Mouse (Mus musculus) midbrain, embryonic 16.5 days (tissue): Measurements from ENCODE around the gene Hist1h3b. TPM values are rescaled to one million over a fixed set of nuclear protein-coding genes. Genes with fewer than 3 reads are reported as not detected.
"Not testable (repeated sequence)": the region's sequence is repeated elsewhere in the genome, so short reads cannot be mapped to it uniquely, and the experiment has no call there.

Experiments used
- ATAC-seq: fragments of 200-750 bp; cut with Nextera tagmentation; 2 replicates; pipeline ENCODE4 v1.8.0; 2017; ENCODE audit warnings: moderate TSS enrichment
- H3K27ac ChIP-seq: fragments of 300-500 bp; sonication (generic); 2 replicates; pipeline ENCODE4 v1.5.1; 2014; ENCODE audit warnings: mild to moderate bottlenecking, low read length, mixed read lengths
- H3K27me3 ChIP-seq: fragments of 300-500 bp; sonication (generic); 2 replicates; pipeline ENCODE4 v1.6.1; 2014; ENCODE audit warnings: low read depth, low read length, mixed read lengths; ENCODE audit not compliant: control insufficient read depth, insufficient read depth
- H3K36me3 ChIP-seq: fragments of 300-500 bp; sonication (generic); 2 replicates; pipeline ENCODE4 v1.6.1; 2014; ENCODE audit warnings: mild to moderate bottlenecking, low read length, moderate library complexity, mixed read lengths; ENCODE audit not compliant: control insufficient read depth, insufficient read depth
- H3K4me1 ChIP-seq: fragments of 300-500 bp; sonication (generic); 2 replicates; pipeline ENCODE4 v1.6.1; 2014; ENCODE audit warnings: mild to moderate bottlenecking, low read length, mixed read lengths; ENCODE audit not compliant: control insufficient read depth, insufficient read depth
- H3K4me2 ChIP-seq: fragments of 300-500 bp; sonication (generic); 2 replicates; pipeline ENCODE4 v1.6.1; 2014; ENCODE audit warnings: mild to moderate bottlenecking, low read length, mixed read lengths
- H3K4me3 ChIP-seq: fragments of 300-500 bp; sonication (generic); 2 replicates; pipeline ENCODE4 v1.5.1; 2014; ENCODE audit warnings: low read depth, mild to moderate bottlenecking, low read length, moderate library complexity, mixed read lengths
- H3K9ac ChIP-seq: fragments of 300-500 bp; sonication (generic); 2 replicates; pipeline ENCODE4 v1.6.1; 2014; ENCODE audit warnings: low read depth, low read length, mixed read lengths
- H3K9me3 ChIP-seq: fragments of 300-500 bp; sonication (generic); replicated peaks from 2 replicates; pipeline ENCODE4 v1.6.1; 2014; ENCODE audit warnings: mild to moderate bottlenecking, low read length, mixed read lengths; ENCODE audit not compliant: control insufficient read depth, poor library complexity, severe bottlenecking
- WGBS: fragments of 180-500 bp; shearing (Covaris S2); extraction: QIAGEN DNeasy Blood & Tissue Kit; methylation state at CpG from one replicate; pipeline ENCODE4 v1.1.7; 2014; 5-methylcytosine and 5-hydroxymethylcytosine counted together
- polyA plus RNA-seq: library from polyadenylated mRNA; unstranded; fragments of >200 nt; fragmentation: Nextera tagmentation; extraction: Ambion mirVana; gene quantifications from 2 replicates; pipeline ENCODE4 v1.2.1, GENCODE M21; 2015

Hist1h3b gene
- polyA plus RNA-seq, 1 experiment from 2014 or later: 1.1 TPM

- H3K27ac ChIP-seq: peak overlapping the region; percentile 67
- H3K36me3 ChIP-seq: no peaks in the 10 kb centered on the region
- ATAC-seq: no peak
- WGBS: 33% methylated on average over 12 of the region's 12 CpGs
- no peaks in the 10 kb centered on the region for H3K9me3 ChIP-seq
- peak overlapping the region; percentile 64 for H3K9ac ChIP-seq
- peaks cover 25% of the 10 kb centered on the region for H3K4me1 ChIP-seq
- peak overlapping the region; percentile 82 for H3K4me2 ChIP-seq
- peak overlapping the region; percentile 49 for H3K4me3 ChIP-seq
- H3K27me3 ChIP-seq: no peaks in the 10 kb centered on the region
Measured at GRCm38 (mm10) chr13:23764324-23765171, 12.5 kb downstream of the Hist1h3b start.

- H3K4me2 ChIP-seq: no peak overlapping the region
- no peak overlapping the region for H3K27ac ChIP-seq
- H3K4me3 ChIP-seq: no peak overlapping the region
- no peaks in the 10 kb centered on the region for H3K27me3 ChIP-seq
- peaks cover 21% of the 10 kb centered on the region for H3K4me1 ChIP-seq
- H3K9ac ChIP-seq: no peak overlapping the region
- 68% methylated on average over 1 of the region's 1 CpGs for WGBS
- H3K36me3 ChIP-seq: no peaks in the 10 kb centered on the region
- ATAC-seq: no peak
- no peaks in the 10 kb centered on the region for H3K9me3 ChIP-seq
Measured at GRCm38 (mm10) chr13:23765172-23765513, 13.1 kb downstream of the Hist1h3b start.

DNA sequence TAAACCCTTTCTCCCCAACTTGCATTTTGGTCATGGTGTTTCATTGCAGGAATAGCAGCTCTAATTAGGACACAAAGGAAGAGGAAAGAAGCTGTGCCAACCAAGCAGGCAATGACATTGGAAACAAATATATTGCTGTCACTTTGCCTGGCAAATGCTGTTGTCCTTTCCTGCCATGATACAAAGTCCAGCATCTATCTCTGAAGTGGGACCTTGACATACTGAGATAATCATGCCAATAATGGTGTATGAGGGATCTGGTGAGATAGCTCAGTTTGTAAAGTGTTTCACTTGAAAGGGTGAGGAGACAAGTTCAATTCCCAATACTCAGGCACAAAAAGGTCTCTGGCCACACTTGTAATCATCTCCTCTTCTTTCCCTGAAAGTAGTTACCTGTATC lies 14.7 kb downstream of the Hist1h3b start:
- Histone ChIP-seq H3K9me3 (no peaks in the 10 kb centered on the region), H3K36me3 (no peaks in the 10 kb centered on the region), H3K4me2 (no peak overlapping the region), H3K27ac (no peak overlapping the region), H3K27me3 (no peaks in the 10 kb centered on the region), H3K4me1 (peaks cover 18% of the 10 kb centered on the region), H3K9ac (no peak overlapping the region), H3K4me3 (no peak overlapping the region)
- no peak for ATAC-seq

- H3K4me3 ChIP-seq: no peak overlapping the region
- H3K9me3 ChIP-seq: no peaks in the 10 kb centered on the region
- no peak for ATAC-seq
- no peak overlapping the region for H3K4me2 ChIP-seq
- no peak overlapping the region for H3K27ac ChIP-seq
- 34% methylated on average over 5 of the region's 5 CpGs for WGBS
- H3K9ac ChIP-seq: no peak overlapping the region
- peaks cover 16% of the 10 kb centered on the region for H3K4me1 ChIP-seq
- H3K27me3 ChIP-seq: no peaks in the 10 kb centered on the region
- H3K36me3 ChIP-seq: no peaks in the 10 kb centered on the region
Measured at GRCm38 (mm10) chr13:23768834-23769397, 16.8 kb downstream of the Hist1h3b start.

- H3K9me3 ChIP-seq, H3K36me3 ChIP-seq, H3K4me1 ChIP-seq, ATAC-seq, H3K27ac ChIP-seq, H3K4me2 ChIP-seq, H3K9ac ChIP-seq, H3K27me3 ChIP-seq, H3K4me3 ChIP-seq: not testable (repeated sequence)
- 96% methylated on average over 2 of the region's 2 CpGs for WGBS
Measured at GRCm38 (mm10) chr13:23769613-23770012, 17.5 kb downstream of the Hist1h3b start, which contains the start of gene Trim38. TSS of gene Trim38 (plus strand) at chr13:23769913.

- no peaks in the 10 kb centered on the region for H3K27me3 ChIP-seq
- peak overlapping the region; percentile 8; the same call in 1 of the 2 replicates for H3K4me3 ChIP-seq
- WGBS: 22% methylated on average over 21 of the region's 21 CpGs
- peak; percentile 92 for ATAC-seq
- peaks cover 8% of the 10 kb centered on the region for H3K4me1 ChIP-seq
- H3K9me3 ChIP-seq: no peaks in the 10 kb centered on the region
- H3K27ac ChIP-seq: no peak overlapping the region
- no peaks in the 10 kb centered on the region for H3K36me3 ChIP-seq
- peak overlapping the region; percentile 52 for H3K4me2 ChIP-seq
- no peak overlapping the region for H3K9ac ChIP-seq
Measured at GRCm38 (mm10) chr13:23772561-23773313, 20.7 kb downstream of the Hist1h3b start.

- no peak for ATAC-seq
- H3K9ac ChIP-seq: no peak overlapping the region
- no peaks in the 10 kb centered on the region for H3K27me3 ChIP-seq
- 94% methylated on average over 7 of the region's 7 CpGs for WGBS
- no peak overlapping the region for H3K4me2 ChIP-seq
- H3K9me3 ChIP-seq: no peaks in the 10 kb centered on the region
- H3K4me3 ChIP-seq: no peak overlapping the region
- no peaks in the 10 kb centered on the region for H3K4me1 ChIP-seq
- H3K27ac ChIP-seq: no peak overlapping the region
- no peaks in the 10 kb centered on the region for H3K36me3 ChIP-seq
Measured at GRCm38 (mm10) chr13:23778339-23778738, 26.3 kb downstream of the Hist1h3b start.

- no peak for ATAC-seq
- no peak overlapping the region for H3K4me2 ChIP-seq
Measured at GRCm38 (mm10) chr13:23779025-23779424, 27.0 kb downstream of the Hist1h3b start.

GRCm38 (mm10) chr13:23792520-23792919 lies 40.5 kb downstream of the Hist1h3b start:
- no peak overlapping the region for H3K4me2 ChIP-seq
- H3K9ac ChIP-seq: no peak overlapping the region
- H3K36me3 ChIP-seq: no peaks in the 10 kb centered on the region
- H3K4me3 ChIP-seq: no peak overlapping the region
- H3K9me3 ChIP-seq: no peaks in the 10 kb centered on the region
- no peaks in the 10 kb centered on the region for H3K27me3 ChIP-seq
- H3K4me1 ChIP-seq: no peaks in the 10 kb centered on the region
- no peak overlapping the region for H3K27ac ChIP-seq
- WGBS: 48% methylated on average over 2 of the region's 2 CpGs
- ATAC-seq: 0 out of 2 replicates have a peak, but pooled peaks have one; percentile 76

More at GRCm38 (mm10) chr13:23779025-23779424, 27.0 kb downstream of the Hist1h3b start:
- Histone ChIP-seq H3K9ac (no peak overlapping the region), H3K27me3 (no peaks in the 10 kb centered on the region), H3K4me1 (no peaks in the 10 kb centered on the region), H3K4me3 (no peak overlapping the region), H3K9me3 (no peaks in the 10 kb centered on the region), H3K27ac (no peak overlapping the region), H3K36me3 (no peaks in the 10 kb centered on the region)
- WGBS: 92% methylated on average over 4 of the region's 4 CpGs
